Mouse (Mus musculus) MEL (cell line): ENCODE measurements around the gene Ncln. TPM values are rescaled to one million over a fixed set of nuclear protein-coding genes. Genes with fewer than 3 reads are reported as not detected.

Experiments used
- DNase-seq: peaks from one replicate; pipeline ENCODE4 v3.0.0; 2011; ENCODE audit warnings: low read depth, low spot score
- H3K27ac ChIP-seq: 2 replicates; pipeline ENCODE4 v1.5.1; 2012; ENCODE audit warnings: low read depth, mild to moderate bottlenecking, control low read depth, low read length, moderate library complexity; ENCODE audit not compliant: control insufficient read depth
- H3K27me3 ChIP-seq, 2 experiments: fragments of 150-350 bp in 1 of 2; sonication (generic) in 1 of 2; 2 replicates each; pipeline ENCODE4 v1.6.1; 2012; ENCODE audit warnings: low read length in 2 of 2, mild to moderate bottlenecking in 2 of 2, improper control_type of control experiment in 1 of 2, moderate library complexity in 1 of 2; ENCODE audit not compliant: insufficient read depth in 2 of 2, control insufficient read depth in 1 of 2
- H3K36me3 ChIP-seq, 2 experiments: 2 replicates each; pipeline ENCODE4 v1.6.1; 2012 to 2014; ENCODE audit warnings: low read length in 2 of 2, improper control_type of control experiment in 1 of 2, inconsistent platforms in 1 of 2, mild to moderate bottlenecking in 1 of 2; ENCODE audit not compliant: insufficient read depth in 2 of 2, control insufficient read depth in 1 of 2
- H3K4me1 ChIP-seq, 2 experiments: fragments of 150-350 bp in 1 of 2; sonication (generic) in 1 of 2; 2 replicates each; pipeline ENCODE4 v1.6.1; 2012; ENCODE audit warnings: low read length in 2 of 2, improper control_type of control experiment in 1 of 2, mild to moderate bottlenecking in 1 of 2; ENCODE audit not compliant: insufficient read depth in 2 of 2, control insufficient read depth in 1 of 2
- H3K4me3 ChIP-seq, 2 experiments: fragments of 150-350 bp in 1 of 2; sonication (generic) in 1 of 2; 2 replicates each; pipeline ENCODE4 v1.5.1; 2012; ENCODE audit warnings: low read depth in 2 of 2, low read length in 2 of 2, mild to moderate bottlenecking in 2 of 2, moderate library complexity in 2 of 2, control low read depth in 1 of 2, improper control_type of control experiment in 1 of 2; ENCODE audit not compliant: control insufficient read depth in 1 of 2, insufficient read depth in 1 of 2
- H3K79me2 ChIP-seq: 2 replicates; pipeline ENCODE4 v1.6.1; 2012; ENCODE audit warnings: mild to moderate bottlenecking, low read length, moderate library complexity; ENCODE audit not compliant: control insufficient read depth, poor library complexity, insufficient read depth
- H3K9ac ChIP-seq: 2 replicates; pipeline ENCODE4 v1.6.1; 2012; ENCODE audit warnings: low read depth, mild to moderate bottlenecking, control low read depth, low read length, moderate library complexity; ENCODE audit not compliant: control insufficient read depth, poor library complexity, severe bottlenecking
- H3K9me3 ChIP-seq: fragments of 150-350 bp; sonication (generic); replicated peaks from 2 replicates; pipeline ENCODE4 v1.6.1; 2012; ENCODE audit warnings: mild to moderate bottlenecking, low read length, improper control_type of control experiment, moderate library complexity; ENCODE audit not compliant: insufficient read depth
- CHD1 ChIP-seq: IDR thresholded peaks from 2 replicates; pipeline ENCODE4 v1.6.1; 2012; ENCODE audit warnings: low read depth, mild to moderate bottlenecking, inconsistent platforms, low read length, improper control_type of control experiment
- CHD2 ChIP-seq: IDR thresholded peaks from 2 replicates; pipeline ENCODE4 v1.6.1; 2011; ENCODE audit warnings: low read length, improper control_type of control experiment
- CTCF ChIP-seq, 3 experiments: IDR thresholded peaks in 2 of 3; conservative IDR thresholded peaks in 1 of 3; 2 replicates each; pipeline ENCODE4 v1.5.1; 2011 to 2012; ENCODE audit warnings: low read length in 3 of 3, low read depth in 2 of 3, mild to moderate bottlenecking in 2 of 3, improper control_type of control experiment in 1 of 3, inconsistent platforms in 1 of 3, mixed read lengths in 1 of 3, moderate library complexity in 1 of 3; ENCODE audit not compliant: control insufficient read depth in 1 of 3, insufficient read depth in 1 of 3, poor library complexity in 1 of 3, severe bottlenecking in 1 of 3
- ELF1 ChIP-seq: IDR thresholded peaks from 2 replicates; pipeline ENCODE4 v1.6.1; 2014; ENCODE audit warnings: low read depth, mild to moderate bottlenecking, inconsistent platforms, low read length, improper control_type of control experiment, moderate library complexity
- GATA1 ChIP-seq: IDR thresholded peaks from 2 replicates; pipeline ENCODE4 v1.6.1; 2011; ENCODE audit warnings: low read depth, low read length, improper control_type of control experiment
- HCFC1 ChIP-seq: IDR thresholded peaks from 2 replicates; pipeline ENCODE4 v1.6.1; 2012; ENCODE audit warnings: low read depth, mild to moderate bottlenecking, inconsistent platforms, low read length, improper control_type of control experiment, moderate library complexity
- KAT2A ChIP-seq: conservative IDR thresholded peaks from 2 replicates; pipeline ENCODE4 v1.6.1; 2012; ENCODE audit warnings: low read depth, low read length, improper control_type of control experiment, inconsistent platforms
- NELFE ChIP-seq: IDR thresholded peaks from 2 replicates; pipeline ENCODE4 v1.6.1; 2011; ENCODE audit warnings: low read depth, low read length, improper control_type of control experiment
- POLR2AphosphoS5 ChIP-seq: IDR thresholded peaks from 2 replicates; pipeline ENCODE4 v1.6.1; 2012; ENCODE audit warnings: low read depth, borderline replicate concordance, mild to moderate bottlenecking, inconsistent platforms, low read length, moderate library complexity, mixed read lengths
- SIN3A ChIP-seq: IDR thresholded peaks from 2 replicates; pipeline ENCODE4 v1.6.1; 2012; ENCODE audit warnings: low read length, improper control_type of control experiment, inconsistent platforms
- TBP ChIP-seq: IDR thresholded peaks from 2 replicates; pipeline ENCODE4 v1.8.0; 2011; ENCODE audit warnings: low read depth, low read length, improper control_type of control experiment
- USF2 ChIP-seq, 2 experiments: IDR thresholded peaks; 2 replicates each; pipeline ENCODE4 v1.6.1; 2011 to 2012; ENCODE audit warnings: improper control_type of control experiment in 2 of 2, low read length in 2 of 2, borderline replicate concordance in 1 of 2, inconsistent platforms in 1 of 2, low read depth in 1 of 2, mild to moderate bottlenecking in 1 of 2; ENCODE audit not compliant: insufficient read depth in 1 of 2
- ZKSCAN1 ChIP-seq: IDR thresholded peaks from 2 replicates; pipeline ENCODE4 v1.6.1; 2012; ENCODE audit warnings: low read depth, mild to moderate bottlenecking, inconsistent platforms, low read length, improper control_type of control experiment, moderate library complexity
- polyA plus RNA-seq, 2 experiments: library from polyadenylated mRNA; stranded (reverse) in 1 of 2; unstranded in 1 of 2; fragments of >175 nt in 1 of 2; fragments of >200 nt in 1 of 2; gene quantifications; 2 replicates each; pipeline versions ENCODE4 v1.2.1 to v1.2.4; 2012; ENCODE audit warnings: low replicate concordance in 2 of 2, low read depth in 1 of 2; ENCODE audit not compliant: insufficient read length in 2 of 2, insufficient read depth in 1 of 2, missing spikeins in 1 of 2
- total RNA-seq: library from RNA; depleted of rRNA; stranded (reverse); fragments of 300-350 nt; gene quantifications from 2 replicates; pipeline ENCODE4 v1.2.3, GENCODE M21; 2012

Ncln gene
- total and polyA plus RNA-seq, 3 experiments: 136 to 276 (median 215) TPM

- Histone ChIP-seq H3K27ac (no peak overlapping the region), H3K79me2 (peaks cover 57% of the 10 kb centered on the region), H3K27me3 (no peaks in the 10 kb centered on the region), H3K9ac (no peak overlapping the region; the same call in 1 of the 2 replicates), H3K36me3 (peaks cover 0 to 8% of the 10 kb centered on the region in 2 experiments; a peak in 3 of 4 replicates), H3K4me3 (no peak overlapping the region), H3K9me3 (no peaks in the 10 kb centered on the region), H3K4me1 (peaks cover 10 to 15% of the 10 kb centered on the region in 2 experiments)
- no peak for DNase-seq
- TF ChIP-seq ELF1: no peak
Observed at GRCm38 (mm10) chr10:81542727-81543460, 46.7 kb upstream of the Ncln start.

GRCm38 (mm10) chr10:81541803-81542202 is 45.6 kb upstream of the Ncln start:
- Histone ChIP-seq H3K27me3 (no peaks in the 10 kb centered on the region), H3K36me3 (peaks cover 0 to 8% of the 10 kb centered on the region in 2 experiments; a peak in 3 of 4 replicates), H3K9ac (no peak overlapping the region), H3K79me2 (peaks cover 62% of the 10 kb centered on the region), H3K4me1 (peaks cover 9 to 14% of the 10 kb centered on the region in 2 experiments), H3K9me3 (no peaks in the 10 kb centered on the region), H3K4me3 (no peak overlapping the region), H3K27ac (no peak overlapping the region)
- DNase-seq: no peak
- TF ChIP-seq CHD2 (no peak), KAT2A (no peak), CHD1 (no peak)

GRCm38 (mm10) chr10:81541363-81541762 is 45.2 kb upstream of the Ncln start:
- no peak overlapping the region for H3K9ac ChIP-seq
- H3K79me2 ChIP-seq: peaks cover 64% of the 10 kb centered on the region
- no peaks in the 10 kb centered on the region for H3K27me3 ChIP-seq
- no peak overlapping the region for H3K27ac ChIP-seq
- no peaks in the 10 kb centered on the region for H3K9me3 ChIP-seq
- no peak overlapping the region for H3K4me3 ChIP-seq
- H3K36me3 ChIP-seq: peaks cover 0 to 5% of the 10 kb centered on the region in 2 experiments; a peak in 2 of 4 replicates
- H3K4me1 ChIP-seq: peaks cover 6 to 10% of the 10 kb centered on the region in 2 experiments; a peak in 3 of 4 replicates
- TF ChIP-seq ZKSCAN1 (no peak), USF2 (IDR thresholded peaks at IDR 0.05; ENCODE audit: borderline replicate concordance in 1 of 2, insufficient read depth in 1 of 2, low read depth in 1 of 2, low read length in 2 of 2) (no peak), POLR2AphosphoS5 (no peak), SIN3A (no peak), HCFC1 (no peak), CHD1 (no peak), CTCF (IDR thresholded peaks at IDR 0.05 in 2 of 3, conservative IDR thresholded peaks at IDR 0.05 in 1 of 3; ENCODE audit: control insufficient read depth in 1 of 3, insufficient read depth in 1 of 3, low read depth in 2 of 3, low read length in 3 of 3, poor library complexity in 1 of 3, severe bottlenecking in 1 of 3) (no peak), NELFE (no peak), GATA1 (no peak), TBP (no peak)
- DNase-seq: no peak
